Mouse (Mus musculus) testis, adult 2 months (tissue): ENCODE data around the gene Mindy4.

Experiments
- CTCF ChIP-seq: fragments of 200-500 bp; IDR thresholded peaks from 2 replicates; pipeline ENCODE4 v1.5.1; 2012; ENCODE audit warnings: low read depth, mild to moderate bottlenecking, inconsistent platforms, low read length, moderate library complexity; ENCODE audit not compliant: control insufficient read depth, insufficient read depth, insufficient replicate concordance
- POLR2A ChIP-seq: fragments of 200-500 bp; IDR thresholded peaks from 2 replicates; pipeline ENCODE4 v1.6.1; 2012; ENCODE audit warnings: low read depth, mild to moderate bottlenecking, inconsistent platforms, low read length, moderate library complexity; ENCODE audit not compliant: control insufficient read depth

DNA sequence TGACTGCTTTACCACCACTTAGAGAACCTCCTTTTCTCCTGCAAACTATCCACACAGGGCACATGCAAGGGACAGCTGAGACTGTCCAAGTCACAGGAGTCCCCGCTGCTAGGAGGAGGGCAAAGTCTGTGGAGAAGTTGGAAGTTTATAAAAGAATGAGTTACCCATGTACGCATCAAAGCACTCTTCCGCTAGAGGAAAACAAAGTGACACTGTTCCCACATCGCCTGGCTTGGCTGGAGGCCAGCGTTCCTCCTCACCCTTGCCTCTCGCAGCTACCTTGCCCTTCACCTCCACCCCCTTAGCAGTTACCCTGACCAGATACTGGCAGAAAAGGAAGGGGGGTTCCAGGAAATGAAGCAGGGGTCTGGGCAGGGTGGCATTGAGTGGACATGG is 154.5 kb downstream of the Mindy4 start:
- TF ChIP-seq POLR2A (no peak), CTCF (no peak)
